Mouse (Mus musculus): ENCODE measurements at regions not wholly inside any gene's neighbourhood (a gene's known extent, or its start where the extent isn't known, plus 50 kb on each side); places are given as distances from the start of the nearest gene placed in this dataset.
"Not testable (repeated sequence)": the region's sequence is repeated elsewhere in the genome, so short reads cannot be mapped to it uniquely, and the experiment has no call there.

DNA sequence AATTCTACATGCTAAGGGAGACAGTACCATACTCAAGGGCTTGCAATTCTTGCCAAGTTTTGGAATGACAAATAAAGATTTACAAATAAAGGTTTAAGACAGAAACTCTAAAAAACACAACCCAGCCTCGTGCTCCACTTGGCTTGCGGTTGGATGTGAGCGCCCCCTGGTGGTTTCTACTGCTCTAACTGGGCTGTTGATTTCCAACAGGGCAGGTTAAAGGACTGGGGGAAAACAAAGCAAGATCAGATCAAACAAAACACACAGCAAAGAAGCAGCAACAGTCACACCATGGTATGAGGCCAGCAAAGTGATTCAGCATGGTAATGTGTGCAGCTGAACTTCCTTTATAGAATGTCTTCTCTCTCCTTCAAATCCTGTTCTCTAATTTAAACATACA lies 339.2 kb downstream of the Adam3 start:
- peak; percentile 89 for DNase-seq (ENCODE audit: low read depth, low spot score)

DNA sequence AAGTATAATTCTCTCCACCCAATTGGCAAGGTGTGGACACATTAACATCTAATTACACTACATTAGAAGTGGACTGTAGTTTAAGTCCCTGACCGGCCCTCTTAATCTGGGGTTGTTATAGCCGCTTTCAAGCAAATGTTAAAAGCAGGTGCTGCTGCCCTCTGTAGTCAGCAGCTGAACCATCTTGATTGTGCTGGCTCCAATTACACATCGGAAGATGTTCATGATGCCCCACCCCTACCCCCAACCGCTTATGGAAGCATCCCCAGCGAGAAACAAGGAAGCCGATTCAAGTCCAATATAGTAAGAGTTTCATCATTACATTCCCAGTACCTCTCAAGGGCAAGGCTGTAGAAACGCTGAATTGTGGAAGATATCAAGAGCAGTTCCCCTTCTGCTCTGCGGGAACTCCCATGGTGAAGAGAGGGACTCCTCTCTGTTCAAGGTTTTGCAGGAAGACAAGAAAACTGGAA lies 341.7 kb downstream of the Adam3 start:
- no peak for DNase-seq (ENCODE audit: low read depth, low spot score)

DNA sequence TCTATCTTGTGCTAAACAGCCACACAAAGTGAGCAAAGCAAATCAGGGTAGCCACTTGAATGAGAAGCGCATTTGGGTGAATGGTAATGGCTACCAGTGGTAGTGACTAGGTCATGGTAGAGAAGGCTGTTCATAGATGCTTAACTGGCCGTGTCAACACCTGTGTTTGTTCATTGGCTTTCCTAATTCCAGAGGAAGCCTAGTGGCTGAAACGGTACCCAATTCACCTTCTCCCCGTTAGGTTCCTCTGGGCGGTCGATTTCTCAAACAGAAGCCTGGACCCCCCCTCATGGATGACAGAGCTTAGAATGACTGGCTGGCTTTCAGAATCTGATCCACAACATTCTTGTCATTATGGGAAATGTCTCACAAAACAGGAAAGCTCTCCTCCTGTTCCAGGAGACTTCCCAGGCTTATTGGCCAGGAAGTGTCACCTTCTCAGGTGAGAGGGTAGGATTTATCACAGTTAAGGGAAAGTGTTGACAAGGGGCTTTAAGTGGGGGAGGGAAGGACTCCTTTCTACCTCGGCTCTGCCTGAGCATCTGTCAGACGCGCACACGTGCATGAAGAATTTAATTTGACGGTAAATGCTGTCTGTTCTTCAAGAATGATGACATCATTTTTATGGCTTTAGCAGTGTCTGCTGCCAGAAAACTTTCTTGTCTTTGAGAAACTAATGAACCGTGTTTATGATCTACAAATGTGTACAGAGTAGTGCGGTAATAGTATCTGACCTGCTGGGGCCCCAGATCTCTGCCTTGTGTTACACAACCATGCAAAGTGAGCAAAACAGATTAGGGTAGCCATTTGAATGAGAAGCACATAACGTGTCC lies 342.3 kb downstream of the Adam3 start:
- no peak for DNase-seq (ENCODE audit: low read depth, low spot score)

DNA sequence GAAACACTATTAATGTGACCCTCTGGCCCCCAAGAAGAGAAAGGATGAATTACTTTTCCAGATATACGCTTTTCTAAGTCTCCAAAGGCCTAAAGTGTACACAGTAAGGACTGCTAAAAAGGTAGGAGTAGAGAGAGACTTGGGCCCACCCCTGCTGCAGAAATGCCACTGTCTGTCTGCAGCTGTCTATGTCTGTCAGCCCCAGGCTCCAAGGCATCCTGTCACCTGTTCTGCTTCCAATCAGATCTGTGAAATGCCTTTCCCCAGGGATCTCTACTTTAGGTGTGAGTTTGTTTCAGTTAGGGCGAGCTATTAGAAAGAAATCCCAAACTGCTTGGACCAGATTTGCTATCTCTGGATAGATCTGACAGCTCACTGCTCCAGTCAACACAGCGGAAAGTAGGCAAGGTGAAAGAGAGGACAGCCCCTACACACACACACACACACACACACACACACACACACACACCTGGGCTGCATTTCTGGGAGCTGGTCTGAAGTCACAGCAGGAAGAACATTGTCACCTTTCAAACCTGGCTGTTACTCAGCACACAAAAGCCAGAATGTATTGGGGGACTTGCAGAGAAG lies 343.9 kb downstream of the Adam3 start:
- no peak for DNase-seq (ENCODE audit: low read depth, low spot score)

DNA sequence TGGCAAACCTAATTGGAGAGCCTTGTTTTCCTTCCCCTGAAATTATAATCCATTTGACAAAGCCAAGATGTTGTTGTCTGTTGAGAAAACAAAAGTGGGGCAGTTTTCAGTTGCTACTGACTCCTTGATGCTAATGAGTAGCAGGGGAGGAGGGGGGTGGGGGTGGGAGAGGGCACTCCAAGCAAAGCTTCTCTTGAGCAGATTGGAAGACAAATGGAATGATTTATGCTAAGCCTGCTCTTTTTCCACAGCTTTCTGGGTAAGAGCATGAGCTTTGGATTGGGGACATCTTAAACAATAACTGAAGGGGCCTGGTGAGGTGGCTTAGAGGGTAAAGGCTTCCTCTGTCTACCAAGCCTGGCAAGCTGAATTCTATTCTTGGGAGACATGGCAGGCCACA lies 347.6 kb downstream of the Adam3 start:
- DNase-seq (ENCODE audit: low read depth, low spot score), result no peak

DNA sequence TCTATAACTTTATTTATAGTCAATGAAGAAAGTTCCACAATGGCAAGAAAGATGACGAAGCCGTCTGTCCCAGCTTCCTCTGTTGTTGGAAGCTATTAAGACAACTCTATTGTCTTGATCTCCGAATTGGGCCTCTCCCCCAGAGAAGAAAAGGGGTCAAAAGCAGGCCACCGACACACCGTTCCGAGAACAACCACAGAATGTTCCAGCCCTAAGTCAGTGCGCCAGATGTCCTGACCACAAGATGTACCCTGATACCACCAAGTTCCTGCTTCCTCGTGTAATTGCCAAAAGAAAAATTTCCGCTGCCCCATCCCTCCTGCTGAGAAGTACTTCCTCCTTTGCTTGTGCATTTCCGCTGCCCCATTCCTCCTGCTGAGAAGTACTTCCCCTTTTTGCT lies 348.8 kb downstream of the Adam3 start:
- DNase-seq (ENCODE audit: low read depth, low spot score), result not testable (repeated sequence)

DNA sequence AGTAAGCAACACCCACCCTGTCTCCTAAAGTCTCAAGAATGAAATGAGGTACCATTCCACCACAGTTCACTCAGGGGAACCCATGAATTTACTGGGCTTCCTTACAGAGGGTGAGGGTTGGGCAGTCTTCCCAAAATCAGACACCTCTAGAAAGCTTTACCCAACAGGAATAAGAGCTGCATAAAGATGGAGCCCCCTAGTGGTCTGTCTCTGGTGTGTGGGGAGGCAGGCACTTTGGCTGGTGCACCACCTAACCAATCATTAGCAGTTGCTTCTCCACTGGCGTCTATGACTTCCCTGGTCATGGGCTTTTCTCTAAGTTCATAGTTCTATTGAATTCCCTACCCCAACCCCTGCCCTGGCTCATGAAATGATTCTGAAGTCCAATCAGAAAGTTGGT lies 351.1 kb downstream of the Adam3 start:
- DNase-seq (ENCODE audit: low read depth, low spot score), result no peak

DNA sequence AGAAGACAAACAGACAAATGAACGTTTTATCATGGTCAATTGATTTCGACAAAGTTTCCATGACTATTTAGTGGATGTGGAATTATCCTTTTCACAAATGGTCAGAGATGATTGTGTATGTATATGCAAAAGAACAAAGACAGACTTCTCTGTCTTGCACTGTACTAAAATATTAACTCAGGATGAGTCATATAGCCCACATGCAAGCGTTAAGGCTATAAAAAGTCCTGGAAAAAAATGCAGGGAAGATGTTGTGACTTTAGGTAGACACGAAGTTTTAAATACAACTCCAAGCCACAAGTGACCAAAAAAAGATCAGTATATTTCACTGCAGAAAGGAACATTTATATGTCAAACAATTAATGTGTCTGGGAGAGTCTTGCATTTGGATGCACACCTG lies 353.6 kb downstream of the Adam3 start:
- DNase-seq (ENCODE audit: low read depth, low spot score), result no peak

DNA sequence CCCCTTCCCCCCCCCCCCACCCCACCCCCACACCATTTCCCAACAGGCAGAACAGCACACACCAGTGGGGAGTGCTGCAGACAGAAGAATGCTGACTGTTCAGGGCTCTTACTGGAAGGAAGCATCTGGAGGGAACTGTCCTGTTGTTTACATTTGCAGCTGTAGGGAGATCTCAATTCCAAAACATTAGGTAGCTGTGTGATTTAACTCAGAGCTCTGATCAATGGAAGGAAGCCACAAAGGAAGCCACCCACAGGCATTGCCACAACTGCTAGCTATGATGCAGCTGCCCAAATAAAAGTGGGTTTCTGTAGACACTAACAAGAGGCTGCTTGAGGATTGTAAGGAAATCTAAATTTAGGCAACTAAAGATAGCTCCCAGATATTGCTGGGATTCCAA lies 359.7 kb downstream of the Adam3 start:
- DNase-seq (ENCODE audit: low read depth, low spot score), result no peak

DNA sequence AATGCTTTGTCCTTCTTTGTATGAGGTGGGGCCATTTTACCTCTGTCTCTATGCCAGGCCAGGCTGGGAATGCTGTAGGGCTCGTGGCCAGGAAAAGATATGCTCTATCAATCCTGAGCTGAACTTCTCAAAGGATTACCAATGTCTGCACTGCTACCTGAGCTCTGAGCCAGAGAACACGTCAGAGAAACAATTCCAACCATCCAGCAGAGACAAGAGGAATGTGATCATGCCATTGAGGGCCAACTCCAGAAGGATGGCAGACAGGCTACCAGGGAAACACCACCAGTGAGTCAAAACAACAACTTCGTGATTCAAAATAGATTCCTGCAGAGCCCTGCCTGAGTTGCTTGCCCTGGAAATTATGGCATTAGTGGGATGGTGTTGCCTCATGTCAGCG lies 361.0 kb downstream of the Adam3 start:
- DNase-seq (ENCODE audit: low read depth, low spot score), result no peak

DNA sequence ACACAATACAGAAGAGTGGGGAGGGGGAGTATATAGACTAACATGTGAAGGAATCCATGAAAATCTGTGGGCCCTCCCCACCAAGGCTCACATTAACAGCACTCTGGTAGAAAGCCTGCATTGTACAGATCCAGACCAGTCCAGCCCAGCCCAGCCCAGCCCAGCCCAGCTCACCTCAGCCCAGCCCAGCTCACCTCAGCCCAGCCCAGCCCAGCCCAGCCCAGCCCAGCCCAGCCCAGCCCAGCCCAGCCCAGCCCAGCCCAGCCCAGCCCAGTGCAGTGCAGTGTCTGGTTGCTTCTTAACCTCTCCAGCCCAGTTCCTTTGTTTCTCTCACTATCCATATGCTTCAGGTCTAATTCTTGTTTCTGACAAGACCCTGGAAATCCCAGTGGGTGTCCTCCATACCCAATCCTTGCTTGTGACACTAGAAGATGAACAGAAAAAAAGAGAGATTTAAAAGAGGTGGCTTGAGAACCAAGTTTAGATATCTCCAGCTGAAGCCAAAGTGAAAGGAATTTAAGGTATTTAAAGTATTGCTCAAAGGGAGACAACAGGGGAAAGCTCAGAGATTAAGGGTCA lies 366.5 kb downstream of the Adam3 start:
- no peak for DNase-seq (ENCODE audit: low read depth, low spot score)

DNA sequence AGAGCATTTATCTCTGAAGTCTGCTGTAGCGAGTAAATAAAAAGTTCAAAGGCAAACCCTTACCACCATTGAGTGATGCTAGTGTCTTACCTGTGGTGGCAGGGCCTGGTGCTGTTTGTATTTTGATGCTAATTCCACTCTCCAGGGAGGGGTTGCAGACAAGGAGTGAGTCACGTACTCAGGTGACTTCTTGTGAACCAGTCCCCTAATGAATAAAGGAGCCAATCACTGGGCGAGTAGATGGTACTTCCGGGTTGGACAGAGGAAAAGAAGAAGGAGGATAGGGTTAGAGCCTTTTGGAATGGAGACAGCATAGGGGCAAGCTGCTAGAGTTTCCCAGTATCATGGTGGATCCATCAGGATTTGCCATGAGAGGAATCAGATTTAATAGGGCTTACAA lies 370.5 kb downstream of the Adam3 start:
- no peak for DNase-seq (ENCODE audit: low read depth, low spot score)

DNA sequence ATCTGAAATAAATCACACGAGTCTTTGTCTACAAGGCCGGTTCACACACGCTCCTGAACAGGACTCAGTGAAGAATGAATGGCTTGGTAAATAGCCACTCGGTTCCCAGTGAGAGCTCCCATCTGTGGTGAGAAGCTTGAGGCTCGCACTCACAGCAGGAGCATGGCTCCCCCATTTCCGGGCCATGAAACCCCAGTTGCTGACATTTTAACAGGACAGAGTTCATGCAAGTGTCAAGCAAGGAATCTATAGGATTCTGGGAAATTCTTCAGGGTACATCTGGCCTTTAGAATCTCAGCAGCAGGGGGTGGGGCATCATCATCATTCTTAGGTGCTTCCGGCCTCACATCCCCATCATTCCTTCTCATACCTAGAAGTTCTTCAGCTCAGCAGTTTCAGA lies 371.8 kb downstream of the Adam3 start:
- DNase-seq (ENCODE audit: low read depth, low spot score), result peak; percentile 51

DNA sequence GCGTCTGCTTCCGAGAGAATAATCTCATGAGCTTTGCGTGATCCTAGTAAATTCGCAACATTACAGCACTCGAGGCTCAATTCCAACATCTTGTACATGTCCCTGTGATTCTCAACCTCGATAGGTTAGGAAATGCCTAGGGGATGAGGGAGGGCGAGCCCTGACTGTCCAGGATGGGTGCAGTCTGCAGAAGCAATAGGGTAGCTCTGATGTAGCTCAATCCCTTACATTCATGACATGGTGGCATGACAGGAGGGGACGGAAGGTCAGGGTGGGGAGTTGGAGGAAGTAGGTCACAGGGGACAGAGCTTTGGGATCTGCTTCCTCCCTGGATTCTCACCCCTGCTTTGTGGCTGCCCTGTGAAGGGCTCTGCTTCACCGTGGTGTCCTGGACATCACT lies 373.3 kb downstream of the Adam3 start:
- no peak for DNase-seq (ENCODE audit: low read depth, low spot score)

DNA sequence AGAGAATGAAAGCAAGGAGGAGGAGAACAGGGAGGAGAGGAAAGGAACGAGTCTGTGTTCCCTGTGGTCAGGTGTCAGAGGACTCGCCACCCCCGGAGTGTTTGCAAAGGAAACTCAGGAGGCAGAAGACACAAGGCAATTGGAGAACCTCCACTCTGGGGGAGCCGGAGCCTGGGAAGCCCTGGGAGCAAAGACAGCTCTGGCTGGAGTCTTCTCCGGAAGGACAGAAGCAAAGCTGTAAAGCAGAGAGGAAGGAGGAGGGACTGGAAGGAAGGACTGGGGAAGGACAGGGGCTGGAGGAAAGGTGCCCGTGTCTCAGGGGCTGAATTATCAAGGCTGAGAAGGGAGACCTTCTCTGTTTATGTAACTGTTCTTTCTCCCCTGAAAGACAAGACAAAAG lies 373.9 kb downstream of the Adam3 start:
- no peak for DNase-seq (ENCODE audit: low read depth, low spot score)

DNA sequence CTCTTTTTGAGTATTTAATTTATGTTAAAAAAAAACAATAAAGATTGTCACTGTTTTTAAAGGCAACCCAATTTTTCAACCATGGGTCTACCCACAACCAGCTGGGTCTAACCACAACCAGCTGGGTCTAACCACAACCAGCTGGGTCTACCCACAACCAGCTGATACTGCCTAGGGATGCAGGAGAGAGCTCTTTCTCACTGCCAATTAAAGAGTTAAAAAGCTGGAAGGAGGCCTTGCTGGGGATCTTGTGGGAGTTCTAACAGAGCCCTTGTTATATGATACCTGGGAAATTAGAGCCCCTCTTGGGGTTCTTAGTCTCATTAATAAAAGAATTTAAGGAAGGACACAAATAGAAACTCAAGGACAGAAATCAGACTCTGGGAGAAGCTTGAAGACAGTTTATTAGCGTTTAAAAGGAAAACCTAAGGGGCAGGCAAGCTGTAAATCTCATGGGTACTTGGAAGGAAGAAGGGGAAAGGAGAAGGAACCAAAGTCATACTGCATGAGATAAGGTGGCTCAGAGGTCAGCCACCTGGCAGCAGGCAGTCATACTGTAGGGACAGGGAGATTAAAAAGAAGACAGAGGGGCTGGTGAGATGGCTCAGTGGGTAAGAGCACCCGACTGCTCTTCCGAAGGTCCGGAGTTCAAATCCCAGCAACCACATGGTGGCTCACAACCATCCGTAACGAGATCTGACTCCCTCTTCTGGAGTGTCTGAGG lies 379.1 kb downstream of the Adam3 start:
- DNase-seq (ENCODE audit: low read depth, low spot score), result peak; percentile 40

DNA sequence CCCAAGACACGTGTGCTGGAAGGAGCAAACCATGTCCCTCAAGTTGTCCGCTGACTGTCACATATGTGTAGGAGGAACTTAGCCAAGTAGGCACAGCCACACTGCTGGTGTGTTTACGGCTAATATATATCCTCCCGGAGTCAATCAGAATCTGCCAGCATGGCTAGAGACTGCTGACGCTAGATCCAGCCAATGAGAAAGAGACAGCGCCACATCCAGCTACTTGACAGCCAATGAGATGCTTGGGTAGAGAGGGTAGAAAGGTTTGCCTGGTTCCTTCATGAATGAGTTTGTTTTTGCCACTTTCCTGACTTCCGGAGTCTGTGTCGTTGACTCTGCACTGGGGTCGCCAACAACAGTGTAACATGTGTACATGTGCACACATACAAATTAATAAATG lies 387.0 kb downstream of the Adam3 start:
- DNase-seq (ENCODE audit: low read depth, low spot score), result no peak

DNA sequence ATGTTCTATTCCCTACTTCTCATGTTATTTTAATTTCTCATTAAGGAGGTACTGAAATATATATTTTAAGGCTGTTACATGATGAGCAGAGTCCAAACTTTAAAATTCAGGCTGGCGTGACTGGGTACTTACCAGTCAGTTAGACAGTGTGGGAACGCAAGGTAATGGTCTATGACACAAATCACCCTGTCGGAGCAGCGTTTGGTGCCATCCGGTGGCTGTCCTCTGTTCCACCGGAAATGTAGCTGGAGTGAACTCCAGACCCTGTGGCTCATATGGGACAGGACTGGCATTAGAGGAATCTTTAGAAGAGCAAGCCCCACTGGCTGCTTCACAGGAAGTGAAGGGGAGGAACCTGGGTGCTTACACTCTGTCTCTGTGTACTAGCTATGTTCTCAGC lies 388.0 kb downstream of the Adam3 start:
- DNase-seq (ENCODE audit: low read depth, low spot score), result peak; percentile 33

DNA sequence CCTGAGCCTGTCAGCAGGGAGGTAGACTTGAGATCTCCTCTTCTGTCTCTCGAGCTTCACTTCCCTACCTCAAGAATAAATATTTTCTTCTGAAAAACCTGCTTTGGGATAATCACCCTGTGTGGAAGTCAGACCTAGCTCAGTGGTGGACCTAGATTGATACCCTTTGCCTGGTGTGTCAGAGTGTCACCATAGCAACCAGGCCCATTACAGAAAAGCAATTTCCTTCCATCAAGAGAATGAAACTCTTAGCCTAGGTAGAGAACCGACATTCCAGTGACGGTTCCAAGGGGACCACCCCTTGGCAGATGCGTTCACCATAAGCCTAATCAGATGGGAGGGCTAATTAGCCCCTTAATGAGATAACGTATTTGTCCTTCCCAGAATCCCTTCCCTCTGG lies 389.9 kb downstream of the Adam3 start:
- DNase-seq (ENCODE audit: low read depth, low spot score), result peak; percentile 15

DNA sequence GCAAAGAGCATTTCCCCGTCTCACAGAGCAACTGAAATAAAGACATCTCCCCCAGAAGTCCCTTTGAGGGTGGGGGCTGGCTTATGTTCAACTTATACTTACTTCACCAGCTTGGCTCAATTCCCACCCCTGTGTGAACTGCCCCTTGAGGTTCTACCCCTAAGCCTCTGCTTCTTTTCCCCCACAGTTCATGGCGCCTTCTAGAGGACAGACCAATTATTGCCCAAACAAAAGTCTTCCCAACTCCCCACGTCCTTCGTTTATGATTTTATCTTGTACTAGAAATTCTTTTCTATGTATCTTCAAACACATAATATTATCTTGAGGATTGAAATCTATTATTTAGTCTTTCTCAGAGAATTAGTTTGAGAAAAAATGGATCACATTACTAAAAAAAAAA lies 391.9 kb downstream of the Adam3 start:
- DNase-seq (ENCODE audit: low read depth, low spot score), result no peak

DNA sequence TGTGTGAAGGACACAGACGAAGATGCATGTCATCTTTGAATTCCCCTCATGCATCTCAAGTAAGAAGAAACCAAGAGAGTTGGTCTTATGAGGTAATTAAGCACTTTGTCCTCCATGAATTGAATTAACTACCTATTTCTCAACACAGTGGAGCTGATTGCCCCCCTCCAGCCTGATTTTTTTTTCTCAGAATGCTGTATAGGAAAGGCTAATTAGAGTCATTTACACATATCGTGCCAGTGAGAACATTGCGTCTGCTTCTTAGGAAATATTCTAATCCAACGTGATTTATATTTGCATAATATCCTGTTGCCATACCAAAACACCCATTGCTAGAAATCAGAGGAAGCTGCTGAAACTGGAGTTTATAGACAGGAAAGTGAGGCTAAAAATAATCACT lies 414.8 kb downstream of the Adam3 start:
- no peak for DNase-seq (ENCODE audit: low read depth, low spot score)

DNA sequence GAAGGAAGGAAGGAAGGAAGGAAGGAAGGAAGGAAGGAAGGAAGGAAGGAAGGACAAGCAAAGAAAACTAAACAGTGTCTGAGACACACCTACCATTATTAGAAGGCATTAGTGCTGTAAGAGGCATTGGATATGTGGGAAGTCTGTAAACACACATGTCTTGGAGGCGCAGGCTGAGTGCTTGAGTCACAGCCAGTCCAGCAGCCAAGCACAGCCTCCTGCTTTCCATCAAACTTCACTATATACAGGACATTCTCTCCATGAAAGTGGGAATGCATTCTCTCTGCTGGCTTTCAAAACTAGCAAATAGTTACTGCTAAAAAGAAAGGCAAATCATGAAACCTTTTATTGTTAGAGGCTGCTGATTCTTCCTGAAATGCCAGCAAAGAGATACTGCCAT lies 431.1 kb downstream of the Adam3 start:
- no peak for DNase-seq (ENCODE audit: low read depth, low spot score)

Data from mesoderm, embryonic 11.5 days (tissue).